Mouse (Mus musculus) adrenal gland, postnatal 10 days (tissue): ENCODE measurements around the gene Ccr9. TPM values are rescaled to one million over a fixed set of nuclear protein-coding genes. Genes with fewer than 3 reads are reported as not detected.
"Not testable (repeated sequence)": the region's sequence is repeated elsewhere in the genome, so short reads cannot be mapped to it uniquely, and the experiment has no call there.

ENCODE experiments used
- DNase-seq: peaks from one replicate; pipeline ENCODE4 v3.0.0; 2021; ENCODE audit warnings: mixed read lengths
- long read RNA-seq, 2 experiments: library from polyadenylated mRNA; stranded (forward); transcript quantifications; one replicate each; pipeline ENCODE4 v2.0.0; 2021
- total RNA-seq, 2 experiments: library from RNA; stranded (reverse); gene quantifications; 2 replicates each; pipeline ENCODE4 v1.2.3; 2021

The Ccr9 gene
- under 1 TPM; 0.33 to 0.57 TPM for total RNA-seq
- long read RNA-seq, experiment 1, partial matches to known transcripts: 0 of 1 reads
- long read RNA-seq, experiment 1, other reads (novel, unspliced or antisense): 1 of 1 reads
- long read RNA-seq, experiment 2, partial matches to known transcripts: 0 of 1 reads
- long read RNA-seq, experiment 2, other reads (novel, unspliced or antisense): 0 of 1 reads

- DNase-seq: peak; percentile 8
Measured at GRCm38 (mm10) chr9:123678327-123679105, at the start of gene Ccr9, which contains the start of gene Slc6a20a. Gene Ccr9, plus strand, starts transcription at chr9:123678439. Gene Slc6a20a, minus strand, starts transcription at chr9:123678885.

GRCm38 (mm10) chr9:123631666-123632065 lies 46.6 kb upstream of the Ccr9 start:
- DNase-seq: no peak

DNA sequence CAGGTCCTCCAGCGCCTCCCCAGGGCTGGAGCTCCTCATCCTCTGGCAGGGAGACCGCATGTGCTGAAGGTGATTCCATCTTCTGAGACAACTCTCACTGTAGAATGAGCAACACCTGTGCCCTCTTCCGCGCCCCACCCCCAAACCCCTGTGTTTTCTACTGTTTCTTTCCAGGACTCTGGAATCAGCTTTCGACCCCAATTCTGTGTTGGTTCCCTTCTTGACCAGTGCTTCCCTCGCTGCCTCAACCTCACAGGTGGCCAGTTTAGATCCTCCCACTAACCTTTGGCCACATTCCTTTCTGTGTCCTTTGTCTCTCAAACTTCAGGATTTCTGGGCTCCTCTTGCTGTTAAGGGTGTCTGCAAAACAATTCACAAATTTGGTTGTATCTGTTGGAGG lies 46.0 kb upstream of the Ccr9 start, which contains the start of gene Slc6a20b:
Slc6a20b (minus strand) TSS at position 285 of the 400 bp plus-strand sequence.
- no peak for DNase-seq

DNA sequence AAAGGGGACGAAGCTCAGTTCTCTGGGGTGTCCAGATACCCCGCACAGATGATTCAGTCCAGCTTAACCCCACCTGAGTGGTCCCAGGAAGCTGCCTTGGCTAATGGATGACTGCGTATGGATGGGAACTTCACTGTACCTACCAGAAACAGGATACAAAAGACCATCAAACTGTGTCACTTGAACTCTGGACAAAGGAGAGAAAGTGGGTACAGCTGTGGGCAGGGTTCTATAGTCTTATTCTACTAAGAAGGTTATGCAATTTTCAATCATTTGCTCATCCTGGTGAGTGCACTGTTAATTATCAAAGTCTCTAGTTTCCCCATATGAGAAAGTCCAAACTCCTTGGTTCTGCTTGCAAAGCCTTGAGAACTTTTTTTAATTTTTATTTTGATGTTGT lies 45.2 kb upstream of the Ccr9 start:
- DNase-seq: no peak

- DNase-seq: peak; percentile 5
Measured at GRCm38 (mm10) chr9:123636771-123637170, 41.5 kb upstream of the Ccr9 start.

DNA sequence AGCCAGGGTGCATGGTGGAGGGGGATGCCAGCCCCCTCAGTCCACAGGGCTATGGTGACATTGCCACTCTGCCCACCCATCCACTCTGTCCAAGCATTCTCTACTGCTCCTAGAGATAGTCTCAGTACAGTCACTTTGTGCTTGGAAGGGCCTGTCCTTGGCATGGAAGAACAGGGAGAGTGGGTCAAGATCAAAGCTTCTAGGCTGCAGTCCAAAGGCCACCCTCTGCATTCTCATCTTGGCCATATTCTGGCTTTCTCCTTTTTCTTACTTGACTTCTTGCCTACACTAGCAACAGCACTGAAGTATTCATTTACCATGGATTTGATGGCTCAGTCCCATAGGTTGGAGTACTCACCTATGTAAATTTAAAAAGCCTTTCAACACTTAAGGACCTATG lies 40.0 kb upstream of the Ccr9 start:
- peak; percentile 27 for DNase-seq

DNA sequence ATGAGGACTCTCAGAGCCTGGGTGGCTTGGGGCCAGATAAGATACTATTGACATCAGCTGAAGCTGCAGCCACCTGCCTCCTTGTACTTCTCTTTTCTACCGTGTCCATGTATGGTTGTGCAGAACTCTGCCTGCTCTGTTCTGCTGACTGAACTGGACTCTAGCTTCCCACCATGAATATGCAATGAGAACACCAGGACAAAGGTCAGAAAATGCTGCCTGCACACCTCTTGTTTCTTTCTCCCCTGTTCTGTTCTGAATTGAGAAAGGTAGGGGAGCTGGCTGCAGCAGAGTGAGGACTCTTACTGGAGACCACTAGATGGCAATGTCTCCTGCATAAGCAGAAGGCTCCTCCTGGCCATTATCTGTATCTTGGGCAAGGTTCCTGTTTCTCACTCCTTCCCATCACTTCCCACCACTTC lies 39.6 kb upstream of the Ccr9 start:
- peak; percentile 22 for DNase-seq

- no peak for DNase-seq
Measured at GRCm38 (mm10) chr9:123640106-123640505, 38.1 kb upstream of the Ccr9 start.

GRCm38 (mm10) chr9:123649785-123650511 lies 28.3 kb upstream of the Ccr9 start:
- DNase-seq: no peak

DNA sequence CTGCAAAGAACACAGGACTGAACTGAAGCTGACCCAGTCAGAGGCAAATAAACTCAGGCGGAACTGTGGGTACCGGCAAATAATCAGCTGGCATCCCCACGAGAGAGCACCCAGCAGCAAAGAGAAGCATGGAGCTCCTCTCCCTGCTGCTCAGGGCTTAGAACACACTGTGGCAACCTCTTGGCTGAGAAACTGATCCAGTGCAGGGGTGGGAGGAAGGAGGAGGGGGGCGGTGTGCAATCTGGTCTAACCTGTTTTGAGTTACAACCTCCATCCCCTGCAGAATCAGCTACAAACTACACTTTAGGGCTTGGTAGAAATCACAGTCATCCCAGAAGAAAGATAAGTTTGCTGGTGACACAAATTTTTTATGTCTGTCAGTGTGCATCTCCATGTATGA lies 26.9 kb upstream of the Ccr9 start:
- no peak for DNase-seq

DNA sequence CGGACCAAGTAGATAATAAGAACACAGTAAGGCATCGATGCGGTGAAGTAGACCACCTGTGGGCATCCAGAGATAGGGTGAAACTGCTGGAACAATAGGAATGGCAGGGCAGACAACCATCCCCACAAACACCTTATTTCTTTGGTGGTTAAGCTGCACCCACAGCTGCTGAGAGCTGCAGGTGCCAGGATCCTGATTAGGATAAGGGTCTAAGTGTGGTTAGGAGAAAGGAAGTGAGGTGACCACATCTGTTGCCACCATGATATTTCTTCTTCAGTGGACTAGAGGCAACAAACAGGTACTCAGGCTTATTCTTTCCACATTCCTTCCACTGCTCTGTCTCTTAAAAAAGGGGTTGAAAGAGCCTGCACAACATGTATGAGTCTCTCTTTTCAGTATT lies 20.8 kb upstream of the Ccr9 start:
- DNase-seq: no peak

DNA sequence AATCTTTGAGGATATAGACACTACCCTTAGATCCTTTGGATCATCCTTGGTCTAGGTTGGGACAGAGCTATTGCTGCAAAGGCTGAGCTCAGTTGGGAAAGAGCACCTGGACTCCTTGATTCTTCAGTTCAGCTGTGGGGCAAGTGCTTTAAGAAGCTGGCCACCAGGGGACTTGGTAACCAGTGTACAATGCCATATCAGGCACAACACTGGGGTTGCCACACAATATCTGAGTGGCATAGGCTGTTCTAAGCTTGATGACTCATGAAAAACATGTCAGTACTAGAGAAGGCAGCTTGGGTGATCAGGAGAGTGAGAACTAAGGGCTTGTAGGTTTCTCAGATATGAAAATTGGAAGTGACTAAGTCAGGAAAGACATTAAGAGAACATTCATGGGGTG lies 19.3 kb upstream of the Ccr9 start:
- no peak for DNase-seq

GRCm38 (mm10) chr9:123659986-123660676 lies 18.1 kb upstream of the Ccr9 start:
- not testable (repeated sequence) for DNase-seq

- peak; percentile 66 for DNase-seq
Measured at GRCm38 (mm10) chr9:123665645-123666044, 12.6 kb upstream of the Ccr9 start.

GRCm38 (mm10) chr9:123679198-123679597 lies 959 bp downstream of the Ccr9 start:
- no peak for DNase-seq

- no peak for DNase-seq
Measured at GRCm38 (mm10) chr9:123683704-123684103, 5.5 kb downstream of the Ccr9 start.

- no peak for DNase-seq
Measured at GRCm38 (mm10) chr9:123686206-123686605, 8.0 kb downstream of the Ccr9 start.

DNA sequence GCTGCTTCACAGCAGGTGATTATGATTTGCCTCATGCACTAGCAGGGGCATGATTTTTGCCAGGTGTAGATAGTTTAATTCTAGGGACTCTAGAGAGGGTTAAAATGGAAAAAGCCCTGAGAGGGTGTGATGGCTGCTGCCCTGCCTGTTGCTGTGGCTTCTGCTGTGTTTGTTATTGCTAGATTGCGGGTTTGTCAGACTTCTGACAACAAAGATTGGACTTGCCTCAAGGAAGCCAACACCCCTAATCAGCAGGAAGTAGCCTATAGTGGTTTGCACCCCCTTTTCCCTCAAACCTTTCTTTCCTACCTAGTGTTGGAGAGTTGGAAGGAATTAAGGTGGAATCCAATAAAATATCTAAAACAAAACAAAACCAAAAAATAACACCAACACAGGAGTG lies 10.0 kb downstream of the Ccr9 start:
- no peak for DNase-seq

DNA sequence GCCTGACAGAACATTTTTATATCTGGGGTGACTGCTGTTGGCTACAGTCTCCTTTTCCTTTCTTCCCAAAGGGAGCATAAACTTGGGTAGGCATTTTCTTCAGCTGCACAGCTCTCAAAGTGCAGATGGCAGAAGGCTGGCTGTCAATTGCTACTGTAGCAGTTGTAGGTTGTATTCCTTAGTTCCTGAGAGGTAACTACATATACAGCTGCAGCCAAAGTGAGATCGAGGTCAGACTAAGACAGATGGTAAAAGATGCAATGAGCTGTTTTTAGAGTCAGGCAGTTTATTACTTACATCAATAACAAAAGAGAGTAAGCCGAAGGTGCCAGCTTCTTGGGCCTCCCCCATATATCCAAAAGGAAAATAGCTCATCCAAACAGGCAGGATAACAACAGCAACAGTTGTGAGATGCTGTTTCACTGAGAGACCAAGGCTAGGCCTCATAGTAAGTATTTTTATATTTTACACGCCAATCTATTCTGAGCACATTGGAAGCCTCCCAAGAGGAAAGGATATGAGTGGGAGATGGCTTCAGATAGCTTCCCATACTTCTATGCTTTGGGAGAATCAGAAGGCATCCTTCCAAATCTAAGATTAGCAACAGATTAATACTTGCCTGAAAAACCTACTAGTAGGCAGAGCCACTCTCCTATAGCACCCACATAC lies 17.5 kb downstream of the Ccr9 start:
- DNase-seq: no peak

DNA sequence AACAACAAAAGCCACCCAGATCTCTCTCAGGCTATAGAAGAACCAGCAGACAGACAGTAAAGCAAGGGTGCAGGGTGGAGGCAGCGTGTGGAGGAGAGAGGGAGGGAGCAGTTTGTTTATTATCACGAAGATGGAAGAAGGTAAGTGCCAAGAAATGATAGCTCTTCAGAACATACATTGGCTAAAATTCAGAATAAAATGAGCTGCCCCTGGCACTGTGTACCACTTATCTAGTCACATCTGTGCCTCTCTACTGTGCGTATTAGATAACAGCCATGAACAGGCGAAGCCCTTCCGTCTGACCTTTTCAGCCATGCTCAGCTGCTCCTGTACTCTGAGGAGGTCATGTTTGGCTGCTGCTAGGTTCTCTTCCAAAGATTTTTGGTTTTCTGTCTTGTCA lies 23.6 kb downstream of the Ccr9 start:
- no peak for DNase-seq

- no peak for DNase-seq
Measured at GRCm38 (mm10) chr9:123709226-123709625, 31.0 kb downstream of the Ccr9 start.

DNA sequence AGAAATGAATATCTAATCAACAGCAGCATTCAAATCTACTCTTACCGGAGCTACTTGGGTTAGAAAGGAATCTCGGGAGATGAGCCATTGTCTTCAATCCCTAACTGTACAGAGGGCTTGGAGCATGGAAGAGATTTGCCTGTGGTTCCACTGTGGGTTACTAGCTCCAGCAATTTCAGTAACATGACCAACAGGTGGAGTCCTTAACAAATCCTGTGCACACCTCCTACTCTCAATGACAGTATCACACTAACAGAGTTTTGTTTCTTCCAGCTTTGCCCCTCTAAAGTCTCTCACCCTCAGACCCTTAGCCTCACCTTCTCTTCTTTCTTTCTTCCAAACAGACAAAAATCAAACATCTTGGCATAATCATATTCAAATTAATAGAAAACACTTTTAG lies 34.9 kb downstream of the Ccr9 start:
- no peak for DNase-seq
